Mouse (Mus musculus): ENCODE measurements at regions not wholly inside any gene's neighbourhood (a gene's known extent, or its start where the extent isn't known, plus 50 kb on each side); places are given as distances from the start of the nearest gene placed in this dataset.

GRCm38 (mm10) chr10:126628057-126628456, 273.1 kb downstream of the Atp23 start:
- DNase-seq: no peak

DNA sequence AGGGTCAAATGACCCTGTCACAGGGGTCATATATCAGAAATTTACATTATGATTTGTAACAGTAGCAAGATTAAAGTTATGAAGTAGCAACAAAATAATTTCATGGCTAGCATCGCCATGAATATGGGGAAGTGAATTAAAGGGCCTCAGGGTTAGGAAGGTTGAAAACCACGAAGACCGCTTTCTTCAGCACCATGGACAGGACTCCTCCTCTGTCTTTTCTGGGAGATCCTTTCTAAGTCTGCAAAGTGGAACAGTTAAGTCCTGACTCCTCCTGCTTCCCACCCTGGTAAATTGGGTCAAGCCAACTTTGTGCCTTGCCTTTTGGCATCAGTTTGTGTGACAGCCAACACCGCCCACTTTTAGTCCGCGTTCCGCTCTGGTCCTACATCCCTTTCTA, 275.7 kb downstream of the Atp23 start:
- DNase-seq: peak; percentile 46

DNA sequence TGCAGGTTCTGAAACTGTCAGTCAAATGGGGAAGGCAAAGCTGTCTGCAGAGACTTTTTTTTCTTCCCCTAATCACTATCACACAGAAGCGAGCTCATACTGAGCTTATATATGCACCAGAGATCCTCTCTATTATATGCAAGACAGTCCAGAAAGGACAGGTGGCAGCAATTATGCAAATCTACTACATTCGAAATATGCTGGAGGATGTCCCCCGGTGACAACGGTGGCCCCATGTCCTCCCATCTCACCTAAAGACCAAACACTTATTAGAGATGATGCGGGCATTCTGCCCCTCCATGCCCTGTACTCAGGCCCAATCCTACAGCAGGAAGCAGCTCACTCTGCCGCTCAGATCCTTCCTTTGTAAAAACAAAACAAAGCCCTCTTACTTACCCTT, 280.4 kb downstream of the Atp23 start:
- DNase-seq: no peak

DNA sequence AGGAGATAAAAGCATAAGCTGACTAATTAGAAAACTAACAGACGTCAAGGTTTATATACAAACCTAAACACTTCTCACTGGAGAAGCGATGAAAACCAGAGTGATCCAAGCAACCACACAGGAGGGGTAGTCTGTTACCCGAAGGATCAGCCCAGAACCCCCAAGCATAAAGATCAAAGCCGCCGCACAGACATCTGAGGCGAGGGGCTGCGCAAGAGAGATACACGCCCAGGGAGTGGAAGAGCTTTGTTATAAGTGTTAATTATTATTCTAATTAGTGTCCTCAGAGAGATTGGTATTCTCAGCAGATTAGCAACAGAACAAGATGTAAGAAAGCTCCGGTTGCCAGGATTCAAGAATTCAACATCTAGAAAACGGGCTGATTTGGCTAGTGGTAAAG, 281.2 kb downstream of the Atp23 start:
- no peak for DNase-seq

DNA sequence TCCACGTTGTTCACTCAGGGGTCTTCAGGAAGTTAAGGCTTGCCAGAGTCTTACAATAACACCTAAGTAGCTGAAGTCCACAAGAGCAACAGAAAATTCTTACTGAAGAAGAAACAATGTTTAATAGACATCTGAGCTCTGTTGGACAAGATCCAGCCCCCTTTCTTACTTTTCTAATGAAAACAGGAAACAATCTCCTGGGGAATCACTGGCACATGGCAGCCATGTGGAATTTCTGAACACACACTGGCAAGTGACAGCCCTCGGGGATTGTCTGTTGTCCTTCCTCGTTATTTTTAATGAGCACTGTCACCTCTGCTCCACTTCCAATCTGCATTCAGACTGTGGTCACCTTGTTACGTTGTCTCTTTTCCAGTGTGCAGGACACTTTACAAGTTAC, 288.9 kb downstream of the Atp23 start:
- DNase-seq: no peak

DNA sequence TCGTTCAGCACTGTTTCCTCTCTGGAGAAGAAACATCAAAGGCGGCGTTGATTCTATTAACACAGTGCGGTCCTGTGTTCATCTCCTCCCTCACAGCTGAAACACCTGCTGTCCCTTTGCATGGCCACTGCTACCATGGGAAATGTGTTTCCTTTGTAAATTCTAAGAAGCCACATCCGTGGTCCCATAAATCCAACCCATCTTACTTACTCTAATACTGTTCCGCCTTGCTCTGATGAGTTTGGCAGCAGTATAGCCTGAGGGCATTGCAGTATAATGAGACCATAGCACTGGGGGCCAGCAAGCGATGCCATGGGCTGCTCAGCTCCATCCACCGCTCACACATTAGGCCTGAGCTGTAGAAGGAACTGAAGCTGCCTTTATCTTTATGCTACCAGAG, 290.6 kb downstream of the Atp23 start:
- DNase-seq: no peak

DNA sequence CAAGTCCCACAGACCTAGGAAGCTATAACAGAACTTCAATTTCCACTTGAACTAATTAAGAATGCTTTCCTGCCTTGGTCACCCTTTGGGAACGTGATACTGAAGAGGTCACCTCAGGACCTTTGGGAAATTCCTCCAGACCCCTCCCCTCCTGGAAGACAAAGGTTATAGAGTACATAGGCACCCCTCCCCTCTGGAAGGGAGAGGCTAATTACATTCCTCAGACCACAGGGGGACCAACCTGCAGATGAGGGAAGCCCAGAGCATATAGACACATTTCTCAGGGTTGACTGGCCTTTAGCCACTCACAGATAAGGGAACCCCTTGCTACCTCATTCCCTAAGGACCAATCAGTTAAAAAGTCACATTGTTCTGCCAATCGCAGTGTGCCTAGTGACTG, 301.5 kb downstream of the Atp23 start:
- DNase-seq: no peak

DNA sequence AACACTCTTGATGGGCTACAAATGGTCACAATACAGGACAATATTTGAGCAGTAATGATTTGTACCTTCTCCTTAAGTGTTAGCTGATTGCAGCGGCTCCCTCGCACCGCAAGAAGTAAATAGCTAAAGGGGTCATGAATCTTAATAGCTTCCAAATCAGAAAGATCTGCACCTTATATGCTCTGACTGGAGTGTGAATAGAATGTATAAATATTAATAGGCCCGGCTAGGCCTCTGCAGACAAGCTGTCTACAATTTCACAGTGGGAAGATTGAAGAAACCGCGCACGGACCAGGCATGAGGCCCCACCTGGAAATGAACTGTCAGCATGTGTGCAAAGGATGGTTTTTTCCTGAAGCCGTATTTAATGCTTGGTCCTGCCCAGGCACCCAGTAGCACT, 333.0 kb downstream of the Atp23 start:
- DNase-seq: no peak

GRCm38 (mm10) chr10:126565326-126565725, 335.8 kb downstream of the Atp23 start:
- no peak for DNase-seq

- no peak for DNase-seq
Measured at GRCm38 (mm10) chr10:126555080-126555479, 346.1 kb downstream of the Atp23 start.

GRCm38 (mm10) chr10:126531950-126532349, 369.2 kb downstream of the Atp23 start:
- DNase-seq: no peak

DNA sequence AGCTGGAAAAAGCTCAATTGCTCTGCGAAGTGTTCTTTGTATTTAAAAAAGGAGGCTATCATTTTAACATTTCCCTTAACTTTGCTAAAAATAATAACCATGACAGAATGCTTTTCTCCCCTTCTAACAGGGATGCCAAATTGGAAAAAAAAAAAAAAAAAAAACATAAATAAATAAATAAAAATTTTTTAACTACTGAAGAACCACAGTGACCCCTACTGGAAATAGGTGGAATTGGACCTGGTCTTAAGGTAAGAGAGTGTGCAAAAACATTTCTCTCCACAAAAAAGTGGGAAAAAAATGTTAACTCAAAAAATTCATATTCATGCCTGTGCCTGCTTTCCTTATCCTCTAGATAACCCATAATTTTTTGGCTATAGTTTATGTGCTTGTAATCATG, 369.8 kb downstream of the Atp23 start:
- peak; percentile 43 for DNase-seq

- no peak for DNase-seq
Measured at GRCm38 (mm10) chr10:126528801-126529200, 372.4 kb downstream of the Atp23 start.

DNA sequence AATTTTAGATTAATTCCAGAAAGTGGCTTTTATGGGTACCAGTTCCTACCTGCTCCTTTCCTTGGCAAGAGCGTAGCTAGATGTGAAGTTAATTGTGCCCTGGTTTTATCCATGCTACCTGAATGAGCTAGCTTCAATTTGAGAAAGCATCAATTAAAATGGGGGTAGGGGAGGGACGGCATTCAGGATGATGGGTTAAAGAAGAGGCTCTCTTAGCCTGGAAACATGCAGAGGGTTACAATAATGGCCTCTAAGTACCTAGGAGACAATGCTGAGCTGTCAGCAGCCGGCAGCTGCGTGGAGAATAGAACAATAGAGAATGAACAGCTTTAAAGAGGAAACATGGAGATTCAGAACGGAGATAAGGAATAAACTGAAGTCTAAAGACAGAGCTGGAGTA, 375.0 kb downstream of the Atp23 start:
- no peak for DNase-seq

DNA sequence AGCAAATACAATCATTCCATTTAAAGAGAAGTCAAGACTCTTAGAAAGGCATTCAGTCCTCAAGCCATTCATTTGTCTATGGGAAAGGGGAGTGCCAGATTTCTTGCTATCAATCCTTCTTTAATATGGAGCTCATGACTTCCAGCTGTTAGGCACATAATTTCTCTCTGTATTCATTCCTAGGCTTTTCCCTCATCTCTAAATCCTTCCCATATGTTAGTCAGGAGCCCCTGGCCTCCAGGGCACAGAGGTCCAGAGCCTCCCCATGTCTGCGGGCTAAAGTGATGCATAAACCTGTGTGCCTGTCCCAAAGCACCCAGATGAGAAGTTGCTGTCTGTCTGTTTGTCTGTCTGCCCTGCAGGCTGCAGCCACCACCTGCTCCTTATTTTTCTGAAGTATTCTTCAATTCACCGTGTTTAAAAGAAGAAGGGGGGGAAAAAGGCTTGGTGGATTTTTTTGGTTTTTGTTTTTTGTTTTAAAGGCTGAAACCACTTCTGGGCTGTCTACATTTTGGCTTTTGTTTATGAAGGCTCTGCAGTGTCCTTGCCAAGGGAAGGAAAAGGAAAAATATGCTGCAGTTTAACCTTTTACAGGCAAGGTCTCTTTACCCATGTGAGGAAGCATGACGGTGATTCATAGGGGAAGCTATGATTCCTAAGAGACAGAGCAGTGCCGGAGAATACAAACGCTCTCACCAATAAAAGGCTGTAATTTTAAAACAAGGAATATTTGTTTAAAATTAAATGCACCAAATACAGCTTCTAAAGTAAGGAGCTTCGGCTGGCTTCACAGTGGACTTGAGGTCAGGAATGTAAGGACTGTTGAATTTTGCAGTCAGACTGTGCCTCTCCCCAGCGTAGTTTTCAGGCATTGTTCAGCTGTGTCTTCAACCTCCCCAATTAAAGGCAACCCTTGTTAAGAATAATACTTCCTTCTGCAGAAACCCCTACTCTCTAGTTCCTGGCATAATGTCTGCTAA, 379.0 kb downstream of the Atp23 start:
- no peak for DNase-seq

DNA sequence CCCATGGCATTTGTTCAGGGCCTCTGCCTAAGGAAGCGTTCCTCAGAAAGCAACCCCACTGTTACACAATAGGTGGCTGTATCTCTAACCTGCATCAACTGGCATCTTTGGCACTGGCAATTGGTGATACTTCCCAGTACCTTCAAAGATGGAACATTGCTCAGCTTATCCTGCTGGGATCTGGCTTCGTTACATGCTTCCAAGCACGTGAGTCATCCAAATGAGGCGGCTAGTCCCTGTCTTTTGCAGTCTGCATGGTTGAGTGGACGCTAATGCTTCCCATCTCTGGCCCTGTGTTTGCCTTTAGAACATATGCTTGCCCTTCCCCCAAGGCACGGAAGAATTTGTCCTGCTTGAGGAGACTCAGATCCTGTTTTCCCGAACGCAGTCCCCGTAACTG, 380.2 kb downstream of the Atp23 start:
- no peak for DNase-seq

DNA sequence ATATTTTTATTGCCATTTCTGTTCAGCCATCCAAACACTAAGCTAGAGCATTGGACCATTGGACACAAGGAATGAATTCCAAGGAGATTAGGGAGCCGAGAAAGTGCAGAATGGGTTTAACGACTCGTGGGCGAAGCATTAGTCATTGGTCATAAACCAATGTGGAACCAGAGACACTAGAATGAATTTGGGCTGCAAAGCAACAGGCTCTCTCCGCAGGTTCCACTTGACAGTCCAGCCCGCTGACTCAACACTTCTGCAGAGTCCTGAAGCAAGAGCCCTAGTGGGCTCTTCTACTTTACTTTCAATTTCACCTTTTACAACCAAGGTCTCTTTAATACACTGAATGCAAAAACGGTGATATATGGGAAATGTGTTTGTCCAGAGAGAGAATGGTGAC, 388.0 kb downstream of the Atp23 start:
- DNase-seq: no peak

GRCm38 (mm10) chr10:126511511-126511910, 389.6 kb downstream of the Atp23 start:
- DNase-seq: peak; percentile 94

DNA sequence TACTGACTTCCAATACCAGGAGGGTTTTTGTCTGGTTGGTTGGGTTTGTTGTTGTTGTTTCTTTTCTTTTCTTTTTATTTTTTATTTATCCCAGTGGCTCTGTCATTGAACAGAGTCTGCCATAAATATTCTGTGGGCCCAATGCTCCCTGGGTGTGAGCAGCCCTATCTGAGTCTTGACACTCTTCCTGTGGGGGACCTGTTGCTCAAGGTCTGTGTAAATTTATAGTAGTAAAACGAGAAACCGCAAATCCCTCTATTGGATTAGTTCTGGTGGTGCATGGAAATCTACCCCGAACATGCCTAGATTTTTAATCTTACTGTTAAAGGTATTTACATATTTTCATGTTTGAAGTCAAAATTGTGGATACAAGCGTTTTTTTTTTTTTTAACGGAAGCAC, 395.2 kb downstream of the Atp23 start:
- DNase-seq: no peak

- DNase-seq: no peak
Measured at GRCm38 (mm10) chr10:126502013-126502688, 399.0 kb downstream of the Atp23 start.

DNA sequence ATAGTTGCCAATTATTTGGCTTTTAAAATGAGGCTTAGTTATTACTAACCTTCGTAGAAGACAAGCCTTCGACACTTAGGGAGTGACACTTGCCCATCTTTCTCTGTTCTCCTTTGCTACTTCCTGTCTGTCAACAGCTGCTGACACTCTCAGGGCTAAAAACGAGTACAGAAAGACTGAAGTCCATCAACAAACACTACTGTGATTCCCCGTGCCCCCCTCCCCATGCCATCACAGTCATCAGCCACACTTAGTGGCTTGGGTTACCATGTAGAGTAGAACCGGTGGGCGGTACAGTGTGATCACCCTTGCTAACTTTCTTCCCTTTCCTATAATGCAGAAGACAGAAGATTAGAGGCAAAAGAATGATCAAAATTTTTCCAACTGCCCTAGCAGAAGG, 402.4 kb downstream of the Atp23 start:
- no peak for DNase-seq

- DNase-seq: no peak
Measured at GRCm38 (mm10) chr10:126493734-126494133, 407.4 kb downstream of the Atp23 start.

GRCm38 (mm10) chr10:126492211-126492610, 408.9 kb downstream of the Atp23 start:
- no peak for DNase-seq

DNA sequence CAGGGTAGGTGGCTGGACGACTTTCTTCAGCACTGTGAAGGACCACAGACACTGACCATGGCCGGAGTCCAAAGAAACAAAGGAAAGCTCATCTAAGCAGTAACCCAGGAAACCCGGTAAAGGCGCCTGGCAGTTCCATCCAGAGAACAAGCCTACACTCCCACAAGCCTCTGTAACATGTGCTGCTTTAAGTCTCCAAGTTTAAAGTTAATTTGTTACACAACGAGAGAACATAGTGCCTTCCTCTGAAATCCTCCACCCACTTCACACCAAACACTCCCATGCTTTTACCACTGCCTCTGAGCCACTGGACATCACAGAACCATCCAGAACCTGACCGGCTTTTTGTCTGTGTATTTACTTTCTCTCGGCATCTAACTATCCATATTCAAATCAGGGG, 416.0 kb downstream of the Atp23 start:
- DNase-seq: no peak
